Mouse (Mus musculus): ENCODE results near the gene Snapc5. TPM values are rescaled to one million over a fixed set of nuclear protein-coding genes. Genes with fewer than 3 reads are reported as not detected.
"Not testable (repeated sequence)": the region's sequence is repeated elsewhere in the genome, so short reads cannot be mapped to it uniquely, and the experiment has no call there.

The Snapc5 gene
- total and polyA plus RNA-seq, 3 experiments = 2.1 to 28.5 (median 26.0) TPM

DNA sequence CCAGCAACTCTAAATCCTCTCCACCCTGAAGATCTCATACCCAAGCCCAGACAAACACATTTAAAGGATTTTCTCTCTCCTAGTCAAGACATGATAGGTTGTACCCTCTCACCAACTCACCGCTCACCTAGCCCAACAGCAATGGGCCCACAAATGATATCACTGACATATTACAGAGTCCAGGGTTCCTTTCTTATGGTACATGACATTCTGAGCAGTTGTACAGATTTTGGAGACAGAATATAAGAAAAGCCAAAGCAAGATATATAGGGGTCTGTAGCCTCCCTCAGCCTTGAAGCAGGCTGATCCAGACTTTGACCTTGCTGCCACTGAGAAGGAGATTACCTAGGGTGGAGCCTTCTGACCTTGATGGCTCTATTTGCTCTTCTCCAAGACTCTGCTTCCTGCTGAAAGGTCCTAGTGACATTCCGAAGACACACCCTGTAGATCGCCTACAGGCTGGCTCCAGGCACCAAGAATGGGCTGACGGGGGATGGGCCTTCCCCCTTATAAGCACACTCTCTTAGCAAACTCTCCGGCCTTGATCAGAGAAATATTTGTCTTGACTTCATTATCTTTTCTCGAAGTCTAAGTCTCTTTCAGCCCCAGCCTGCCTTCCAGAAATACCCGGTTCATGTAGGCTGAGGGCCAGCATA lies 19.8 kb downstream of the Snapc5 start:
- not testable (repeated sequence) for DNase-seq

- DNase-seq = no peak
These were observed 20.8 kb downstream of the Snapc5 start for GRCm38 (mm10) chr9:64199897-64200296.

DNA sequence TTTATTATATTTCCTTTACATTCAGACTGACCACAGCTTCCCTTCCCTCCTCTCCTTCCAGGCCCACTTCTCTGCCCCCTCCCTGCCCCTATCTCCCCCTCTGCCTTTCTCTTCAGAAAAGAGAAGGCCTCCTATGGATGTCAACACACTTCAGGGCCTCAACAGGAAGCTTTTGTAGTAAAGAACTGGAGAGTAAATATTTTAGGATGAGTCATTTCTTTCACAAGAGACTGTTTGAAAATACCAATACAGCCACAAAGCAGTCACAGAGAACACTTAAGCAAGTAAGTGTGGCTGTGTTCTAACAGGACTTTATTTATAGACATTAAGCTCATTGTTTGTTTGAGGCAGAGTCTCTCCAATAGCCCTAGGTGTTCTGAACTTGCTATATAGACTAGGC lies 23.3 kb downstream of the Snapc5 start:
- DNase-seq = no peak

GRCm38 (mm10) chr9:64202866-64203265 lies 23.8 kb downstream of the Snapc5 start:
- no peak for DNase-seq

DNA sequence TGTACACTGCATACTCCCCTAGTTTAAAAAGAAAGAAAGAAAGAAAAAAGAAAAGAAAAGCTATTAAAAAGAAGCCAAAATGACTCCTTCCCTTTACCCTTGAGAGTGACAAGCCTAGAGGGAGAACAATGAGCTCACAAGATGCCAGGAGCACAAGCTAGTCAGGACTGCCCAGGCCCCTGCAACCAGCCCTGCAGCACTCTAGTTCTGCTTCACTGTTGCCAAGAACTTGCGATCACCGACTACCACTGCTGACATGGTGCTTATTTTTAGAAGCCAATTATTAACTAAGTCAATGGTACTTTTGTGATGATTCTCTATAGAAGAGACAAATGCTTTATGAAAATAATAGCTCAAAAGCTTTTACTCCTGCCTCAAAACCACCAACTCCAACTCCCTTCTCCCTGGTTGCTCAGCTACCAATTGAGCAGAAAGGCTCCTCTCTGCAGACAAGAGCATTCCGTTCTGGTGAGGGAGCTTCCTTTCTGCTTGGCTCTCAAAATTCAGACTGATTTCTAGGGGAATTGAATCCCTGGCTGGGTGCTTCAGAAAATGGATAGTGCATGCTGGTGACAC lies 28.5 kb downstream of the Snapc5 start:
- DNase-seq = no peak

DNA sequence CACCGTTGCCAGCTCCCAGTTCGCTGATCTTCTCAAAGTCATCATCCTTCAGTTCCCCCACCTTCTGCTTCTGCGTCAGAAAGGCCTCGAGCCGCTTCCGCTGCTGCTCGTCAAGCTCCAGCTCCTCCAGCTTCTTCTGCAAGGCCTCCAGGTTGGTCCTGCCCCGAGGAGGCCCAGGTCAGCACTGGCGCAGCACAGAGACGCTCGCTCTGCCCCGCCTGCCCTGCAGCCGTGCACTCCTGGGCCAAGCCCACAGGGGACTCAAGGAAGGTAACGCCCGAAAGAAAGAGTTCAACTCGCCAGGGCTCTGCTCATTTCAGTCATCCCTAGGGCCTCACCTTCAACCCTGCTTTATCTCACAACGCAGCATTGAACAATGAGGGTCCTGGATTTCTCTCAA lies 35.4 kb downstream of the Snapc5 start:
- DNase-seq = no peak

- no peak for DNase-seq
These were observed 37.0 kb downstream of the Snapc5 start for GRCm38 (mm10) chr9:64216090-64216489.

GRCm38 (mm10) chr9:64216641-64217040 lies 37.6 kb downstream of the Snapc5 start:
- DNase-seq = no peak

DNA sequence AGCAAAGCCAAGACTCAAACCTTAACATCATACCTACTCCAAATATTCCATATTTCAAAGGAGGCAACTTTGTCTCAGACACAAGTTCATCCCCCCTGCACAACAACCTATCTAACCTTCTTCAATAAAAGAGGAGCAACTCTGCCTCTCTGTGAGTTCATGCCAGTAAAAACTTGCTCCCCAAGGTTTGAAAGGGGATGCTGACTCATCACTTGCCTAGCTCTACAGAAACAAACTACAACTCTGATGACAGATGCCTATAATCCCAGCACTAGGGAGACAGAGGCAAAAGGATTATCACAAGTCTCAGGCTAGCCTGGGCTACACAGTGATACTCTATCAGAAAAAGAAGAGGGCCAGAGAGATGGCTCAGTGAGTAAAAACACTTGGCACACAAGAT lies 38.8 kb downstream of the Snapc5 start:
- no peak for DNase-seq

GRCm38 (mm10) chr9:64219305-64219704 lies 40.2 kb downstream of the Snapc5 start:
- DNase-seq = no peak

- no peak for DNase-seq
These were observed 40.8 kb downstream of the Snapc5 start for GRCm38 (mm10) chr9:64219772-64220420.

- DNase-seq = no peak
These were observed 41.5 kb downstream of the Snapc5 start for GRCm38 (mm10) chr9:64220603-64221002.

DNA sequence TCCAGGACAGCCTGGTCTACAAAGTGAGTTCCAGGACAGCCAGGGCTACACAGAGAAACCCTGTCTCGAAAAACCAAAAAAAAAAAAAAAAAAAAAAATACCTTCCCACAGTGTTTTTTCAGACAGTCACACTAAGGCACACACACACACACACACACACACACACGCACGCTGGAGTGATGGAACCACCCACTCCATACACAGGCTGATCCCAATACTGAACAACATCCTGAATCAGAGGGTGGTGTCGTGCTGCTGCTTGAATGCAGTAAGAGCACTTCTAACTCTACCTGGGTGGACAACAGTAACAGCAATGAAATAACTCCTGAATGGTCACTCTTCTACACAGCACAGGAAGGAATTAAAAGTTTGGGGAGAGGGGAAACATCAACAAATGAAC lies 42.4 kb downstream of the Snapc5 start:
- DNase-seq = no peak

DNA sequence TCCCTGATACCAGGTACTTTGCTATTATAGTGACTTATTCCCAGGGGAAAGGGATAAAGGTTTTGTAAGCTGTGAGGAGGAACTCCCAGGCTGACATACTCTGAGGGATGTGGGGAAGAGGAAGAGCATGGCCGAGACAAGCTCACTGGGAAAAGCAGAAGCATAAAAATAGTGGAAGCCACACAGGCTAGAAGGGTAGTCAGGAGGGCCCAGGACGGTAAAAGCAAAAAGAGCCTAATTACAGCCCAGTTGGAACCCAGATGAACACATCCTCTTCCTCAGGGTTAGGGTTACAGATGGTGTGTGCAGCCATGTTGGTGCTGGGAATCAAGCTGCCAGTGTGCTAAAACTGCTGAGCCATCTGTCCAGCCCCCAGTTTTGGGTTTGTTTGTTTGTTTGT lies 43.0 kb downstream of the Snapc5 start:
- DNase-seq = no peak

GRCm38 (mm10) chr9:64225805-64226204 lies 46.7 kb downstream of the Snapc5 start:
- DNase-seq = no peak

- no peak for DNase-seq
These were observed 48.7 kb downstream of the Snapc5 start for GRCm38 (mm10) chr9:64227736-64228135.

GRCm38 (mm10) chr9:64228972-64229371 lies 49.9 kb downstream of the Snapc5 start:
- no peak for DNase-seq

- no peak for DNase-seq
These were observed 52.1 kb downstream of the Snapc5 start for GRCm38 (mm10) chr9:64231171-64231570.

DNA sequence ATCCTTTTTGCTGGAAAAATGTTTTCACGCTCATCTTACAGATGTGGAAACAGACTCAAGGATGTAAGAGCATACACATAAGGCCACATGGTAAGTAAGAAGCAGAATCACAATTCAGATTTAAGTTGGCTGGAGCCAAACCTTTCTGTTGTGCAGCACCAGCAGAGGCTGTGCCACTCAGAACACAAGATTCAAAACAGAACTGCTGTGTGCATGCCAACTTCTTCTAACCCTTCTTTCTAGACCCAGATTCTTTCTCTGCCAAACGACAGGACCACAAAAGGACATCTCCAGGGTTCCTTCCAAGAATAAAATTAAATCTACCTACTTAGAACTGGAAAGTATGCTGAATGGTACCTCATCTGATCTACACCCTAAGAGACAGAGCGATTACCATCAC lies 52.6 kb downstream of the Snapc5 start:
- no peak for DNase-seq

GRCm38 (mm10) chr9:64232257-64232957 lies 53.3 kb downstream of the Snapc5 start:
- DNase-seq = no peak
